Mouse (Mus musculus) forebrain, embryonic 15.5 days (tissue): ENCODE measurements around the gene Nsg1. TPM values are rescaled to one million over a fixed set of nuclear protein-coding genes. Genes with fewer than 3 reads are reported as not detected.

Experiments
- ATAC-seq: fragments of 200-750 bp; cut with Nextera tagmentation; replicated peaks from 2 replicates; pipeline ENCODE4 v1.8.0; 2017; ENCODE audit warnings: mild to moderate bottlenecking, moderate TSS enrichment, moderate library complexity
- H3K27ac ChIP-seq: fragments of 300-500 bp; sonication (generic); replicated peaks from 2 replicates; pipeline ENCODE4 v1.5.1; 2015; ENCODE audit warnings: mild to moderate bottlenecking, inconsistent platforms
- H3K27me3 ChIP-seq: fragments of 300-500 bp; sonication (generic); 2 replicates; pipeline ENCODE4 v1.6.1; 2015; ENCODE audit warnings: inconsistent platforms
- H3K36me3 ChIP-seq: fragments of 300-500 bp; sonication (generic); 2 replicates; pipeline ENCODE4 v1.6.1; 2015; ENCODE audit warnings: mild to moderate bottlenecking, inconsistent platforms
- H3K4me1 ChIP-seq: fragments of 300-500 bp; sonication (generic); 2 replicates; pipeline ENCODE4 v1.6.1; 2015; ENCODE audit warnings: inconsistent platforms
- H3K4me2 ChIP-seq: fragments of 300-500 bp; sonication (generic); replicated peaks from 2 replicates; pipeline ENCODE4 v1.6.1; 2015; ENCODE audit warnings: mild to moderate bottlenecking, inconsistent platforms
- H3K4me3 ChIP-seq: fragments of 300-500 bp; sonication (generic); 2 replicates; pipeline ENCODE4 v1.5.1; 2015; ENCODE audit warnings: mild to moderate bottlenecking, inconsistent platforms
- H3K9ac ChIP-seq: fragments of 300-500 bp; sonication (generic); replicated peaks from 2 replicates; pipeline ENCODE4 v1.6.1; 2015; ENCODE audit warnings: mild to moderate bottlenecking, inconsistent platforms
- H3K9me3 ChIP-seq: fragments of 300-500 bp; sonication (generic); 2 replicates; pipeline ENCODE4 v1.6.1; 2016; ENCODE audit warnings: inconsistent platforms
- WGBS: fragments of 180-500 bp; shearing (Covaris S2); methylation state at CpG from one replicate; pipeline ENCODE4 v1.1.7; 2015; ENCODE audit warnings: mixed read lengths; 5-methylcytosine and 5-hydroxymethylcytosine counted together
- polyA plus RNA-seq: library from polyadenylated mRNA; unstranded; fragments of >200 nt; fragmentation: Nextera tagmentation; extraction: Ambion mirVana; gene quantifications from 2 replicates; pipeline ENCODE4 v1.2.1, GENCODE M21; 2015

Gene Nsg1
- polyA plus RNA-seq, 1 experiment from 2014 or later = 1,219 TPM

GRCm38 (mm10) chr5:38129339-38129738, 30.4 kb downstream of the Nsg1 start:
- H3K4me1 ChIP-seq = no peaks in the 10 kb centered on the region
- H3K9ac ChIP-seq = no peak overlapping the region
- H3K36me3 ChIP-seq = 0 out of 2 replicates have a peak, but pooled peaks cover 2% of the 10 kb centered on the region
- no peak overlapping the region for H3K4me3 ChIP-seq
- 97% methylated on average over 2 of the region's 2 CpGs for WGBS
- no peaks in the 10 kb centered on the region for H3K27me3 ChIP-seq
- no peaks in the 10 kb centered on the region for H3K9me3 ChIP-seq
- H3K4me2 ChIP-seq = no peak overlapping the region
- no peak for ATAC-seq
- H3K27ac ChIP-seq = no peak overlapping the region

GRCm38 (mm10) chr5:38126519-38127306, 33.0 kb downstream of the Nsg1 start:
- Histone ChIP-seq H3K4me3 (no peak overlapping the region), H3K27me3 (no peaks in the 10 kb centered on the region), H3K9me3 (no peaks in the 10 kb centered on the region), H3K4me2 (no peak overlapping the region), H3K36me3 (0 out of 2 replicates have a peak, but pooled peaks cover 2% of the 10 kb centered on the region), H3K9ac (no peak overlapping the region), H3K27ac (no peak overlapping the region), H3K4me1 (no peaks in the 10 kb centered on the region)
- 86% methylated on average over 13 of the region's 13 CpGs for WGBS
- 0 out of 2 replicates have a peak, but pooled peaks have one; percentile 43 for ATAC-seq

DNA sequence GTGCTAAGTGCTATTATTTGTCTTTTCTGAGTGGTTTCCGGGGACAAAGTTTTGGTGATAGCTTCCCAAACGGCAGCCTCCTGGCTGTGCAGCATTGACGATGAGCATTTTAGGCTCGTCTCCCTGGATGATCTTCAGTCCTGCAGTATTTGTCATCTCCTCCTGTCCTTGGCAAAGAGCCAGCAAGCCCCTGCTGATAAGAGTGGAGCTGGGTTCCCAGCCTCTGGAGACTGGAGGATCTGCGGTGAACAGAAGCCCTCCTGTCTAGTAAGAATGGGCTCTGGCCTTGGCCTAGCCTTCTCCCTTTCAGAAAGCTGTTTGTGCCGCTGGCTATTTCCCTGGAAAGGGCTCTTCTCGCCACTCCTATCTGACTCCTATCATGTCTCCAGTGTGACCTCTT, 38.0 kb downstream of the Nsg1 start:
- H3K9me3 ChIP-seq = no peaks in the 10 kb centered on the region
- H3K27ac ChIP-seq = no peak overlapping the region
- ATAC-seq = no peak
- no peaks in the 10 kb centered on the region for H3K27me3 ChIP-seq
- WGBS = 84% methylated on average over 7 of the region's 7 CpGs
- H3K36me3 ChIP-seq = peaks cover 12% of the 10 kb centered on the region; the same call in 1 of the 2 replicates
- H3K4me3 ChIP-seq = no peak overlapping the region
- no peaks in the 10 kb centered on the region for H3K4me1 ChIP-seq
- no peak overlapping the region for H3K9ac ChIP-seq
- H3K4me2 ChIP-seq = no peak overlapping the region

DNA sequence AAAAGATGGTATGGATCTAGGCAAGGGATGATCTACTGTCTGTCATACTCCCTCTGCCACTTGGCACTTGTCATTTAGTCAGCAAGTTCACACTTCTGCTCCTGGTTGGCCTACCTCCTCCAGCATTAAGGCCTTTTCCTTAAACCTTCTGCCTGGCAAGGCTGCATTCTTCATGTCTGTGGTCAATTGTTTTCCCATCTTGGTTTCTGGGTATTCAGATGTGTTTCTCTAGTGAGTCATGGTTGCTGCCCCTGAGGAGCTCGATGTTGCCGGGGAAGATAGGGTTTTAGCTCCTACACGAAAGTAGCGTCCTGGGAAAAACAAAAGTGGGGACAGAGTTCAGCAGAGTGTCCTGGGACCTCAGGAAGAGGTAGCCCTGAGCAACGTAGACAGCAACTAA, 40.4 kb downstream of the Nsg1 start:
- Histone ChIP-seq H3K9me3 (no peaks in the 10 kb centered on the region), H3K27ac (no peak overlapping the region), H3K4me2 (no peak overlapping the region), H3K4me3 (no peak overlapping the region), H3K27me3 (no peaks in the 10 kb centered on the region), H3K9ac (no peak overlapping the region), H3K4me1 (no peaks in the 10 kb centered on the region), H3K36me3 (peaks cover 19% of the 10 kb centered on the region; the same call in 1 of the 2 replicates)
- WGBS = 94% methylated on average over 5 of the region's 5 CpGs
- ATAC-seq = no peak

DNA sequence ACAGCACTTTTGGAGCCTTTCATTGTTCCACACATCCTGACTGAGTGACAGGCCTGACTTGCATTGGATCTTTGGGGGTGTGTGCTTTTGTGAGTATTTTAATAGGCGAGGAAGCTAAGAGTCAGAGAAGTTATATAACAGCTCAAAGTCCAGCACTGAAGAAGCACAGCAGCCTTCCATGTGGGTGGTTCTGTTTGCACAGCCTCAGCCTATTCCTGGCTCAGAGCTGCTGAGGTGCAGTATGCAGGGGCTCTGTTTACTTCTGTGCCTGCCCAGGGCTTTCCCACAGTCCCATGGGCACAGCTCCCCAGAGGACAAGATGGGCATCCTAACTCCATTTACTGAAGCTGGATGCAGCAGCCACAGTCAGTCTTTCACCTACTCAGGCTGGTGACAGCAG, 42.7 kb downstream of the Nsg1 start:
- 79% methylated on average over 1 of the region's 1 CpGs for WGBS
- Histone ChIP-seq H3K9me3 (no peaks in the 10 kb centered on the region), H3K4me3 (no peak overlapping the region), H3K4me1 (no peaks in the 10 kb centered on the region), H3K9ac (no peak overlapping the region), H3K36me3 (peaks cover 19% of the 10 kb centered on the region; the same call in 1 of the 2 replicates), H3K27me3 (no peaks in the 10 kb centered on the region), H3K4me2 (no peak overlapping the region), H3K27ac (no peak overlapping the region)
- ATAC-seq = no peak

DNA sequence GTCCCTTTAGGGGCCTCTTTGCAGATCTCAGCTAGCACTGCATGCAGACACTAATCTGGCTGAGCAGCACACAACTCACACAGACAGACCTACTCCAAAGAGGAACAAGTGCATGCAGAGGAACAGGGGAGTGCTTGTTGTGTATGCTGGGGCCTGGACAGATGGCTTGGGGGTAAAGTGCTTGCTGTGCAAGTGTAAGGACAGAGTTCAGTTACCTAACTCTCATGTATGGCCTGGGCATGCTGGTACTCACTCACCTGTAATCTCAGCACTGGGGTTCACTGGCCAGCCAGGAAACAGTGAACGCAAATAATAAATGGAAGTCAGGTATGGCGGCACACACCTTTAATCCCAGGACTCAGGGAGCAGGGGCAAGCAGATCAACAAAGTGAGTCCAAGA, 45.2 kb downstream of the Nsg1 start:
- Histone ChIP-seq H3K27ac (no peak overlapping the region), H3K4me2 (no peak overlapping the region), H3K9me3 (no peaks in the 10 kb centered on the region), H3K4me1 (no peaks in the 10 kb centered on the region), H3K4me3 (no peak overlapping the region), H3K36me3 (peaks cover 19% of the 10 kb centered on the region; the same call in 1 of the 2 replicates), H3K27me3 (no peaks in the 10 kb centered on the region), H3K9ac (no peak overlapping the region)
- no peak for ATAC-seq
- 98% methylated on average over 2 of the region's 2 CpGs for WGBS

DNA sequence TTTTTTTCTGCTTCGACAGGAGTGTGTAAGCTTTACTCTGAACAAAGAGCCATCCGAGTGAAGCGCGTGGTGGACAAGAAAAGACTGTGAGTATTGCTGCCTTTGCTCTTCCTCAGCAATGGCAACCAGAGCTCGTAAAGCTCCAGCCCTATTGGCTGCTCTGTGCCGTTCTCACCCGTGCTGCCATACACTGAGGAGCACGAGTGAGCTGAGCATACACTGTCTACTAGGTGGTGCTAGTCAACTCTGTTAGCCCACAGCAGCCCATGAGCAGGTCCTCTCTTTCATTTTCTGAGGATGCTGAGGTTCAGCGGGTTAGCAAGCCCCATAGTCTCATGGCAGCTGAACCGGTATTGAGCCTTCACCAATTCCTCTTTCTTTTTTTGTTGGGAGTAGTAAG, 52.9 kb downstream of the Nsg1 start:
- Histone ChIP-seq H3K27ac (no peak overlapping the region), H3K9ac (no peak overlapping the region), H3K36me3 (peaks cover 14% of the 10 kb centered on the region; the same call in 1 of the 2 replicates), H3K4me3 (no peak overlapping the region), H3K9me3 (no peaks in the 10 kb centered on the region), H3K4me1 (no peaks in the 10 kb centered on the region), H3K27me3 (no peaks in the 10 kb centered on the region), H3K4me2 (no peak overlapping the region)
- 82% methylated on average over 10 of the region's 10 CpGs for WGBS
- ATAC-seq = no peak

GRCm38 (mm10) chr5:38106080-38106697, 53.5 kb downstream of the Nsg1 start:
- Histone ChIP-seq H3K27me3 (no peaks in the 10 kb centered on the region), H3K27ac (no peak overlapping the region), H3K36me3 (peaks cover 14% of the 10 kb centered on the region; the same call in 1 of the 2 replicates), H3K4me1 (no peaks in the 10 kb centered on the region), H3K4me3 (no peak overlapping the region), H3K9ac (no peak overlapping the region), H3K4me2 (no peak overlapping the region), H3K9me3 (no peaks in the 10 kb centered on the region)
- WGBS = 93% methylated on average over 14 of the region's 14 CpGs
- ATAC-seq = no peak

- Histone ChIP-seq H3K27me3 (no peaks in the 10 kb centered on the region), H3K9ac (no peak overlapping the region), H3K4me1 (no peaks in the 10 kb centered on the region), H3K9me3 (no peaks in the 10 kb centered on the region), H3K27ac (no peak overlapping the region), H3K4me3 (no peak overlapping the region), H3K4me2 (no peak overlapping the region), H3K36me3 (peaks cover 14% of the 10 kb centered on the region; the same call in 1 of the 2 replicates)
- 86% methylated on average over 2 of the region's 2 CpGs for WGBS
- no peak for ATAC-seq
Measured at GRCm38 (mm10) chr5:38102945-38103344, 56.8 kb downstream of the Nsg1 start.

DNA sequence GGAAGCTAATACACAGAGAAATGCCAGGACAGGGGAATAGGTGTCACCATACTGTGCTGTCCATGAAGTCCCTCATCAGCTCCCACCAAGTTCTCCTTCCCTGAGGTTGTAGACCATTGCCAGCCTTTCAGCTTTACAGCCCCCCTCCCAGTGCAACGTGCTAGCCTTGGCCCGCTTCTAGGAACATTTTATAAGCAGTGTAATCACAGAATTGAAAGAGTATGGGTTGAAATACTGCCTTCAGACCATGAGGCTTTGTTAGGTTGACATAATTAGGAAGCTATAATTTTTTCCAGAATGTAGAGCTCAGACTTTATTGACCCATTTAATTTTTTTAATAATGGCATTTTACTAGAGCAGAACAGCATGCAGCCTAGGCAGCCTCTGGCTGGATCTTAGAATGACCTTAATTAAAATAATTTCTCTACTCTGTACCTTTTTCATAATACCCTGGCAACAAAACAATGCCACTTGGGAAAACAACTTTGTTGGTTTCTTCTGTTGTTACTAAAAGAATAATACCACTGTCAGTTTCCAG, 60.5 kb downstream of the Nsg1 start:
- ATAC-seq = no peak
- no peak overlapping the region for H3K4me2 ChIP-seq
- no peaks in the 10 kb centered on the region for H3K9me3 ChIP-seq
- no peak overlapping the region for H3K4me3 ChIP-seq
- H3K9ac ChIP-seq = no peak overlapping the region
- 62% methylated on average over 2 of the region's 2 CpGs for WGBS
- no peak overlapping the region for H3K27ac ChIP-seq
- no peaks in the 10 kb centered on the region for H3K27me3 ChIP-seq
- no peaks in the 10 kb centered on the region for H3K4me1 ChIP-seq
- no peaks in the 10 kb centered on the region for H3K36me3 ChIP-seq

GRCm38 (mm10) chr5:38097501-38098093, 62.1 kb downstream of the Nsg1 start:
- Histone ChIP-seq H3K9me3 (no peaks in the 10 kb centered on the region), H3K4me3 (no peak overlapping the region), H3K27ac (no peak overlapping the region), H3K27me3 (no peaks in the 10 kb centered on the region), H3K4me2 (no peak overlapping the region), H3K4me1 (no peaks in the 10 kb centered on the region), H3K9ac (no peak overlapping the region), H3K36me3 (no peaks in the 10 kb centered on the region)
- 68% methylated on average over 4 of the region's 4 CpGs for WGBS
- ATAC-seq = peak; percentile 43; the same call in 1 of the 2 replicates

DNA sequence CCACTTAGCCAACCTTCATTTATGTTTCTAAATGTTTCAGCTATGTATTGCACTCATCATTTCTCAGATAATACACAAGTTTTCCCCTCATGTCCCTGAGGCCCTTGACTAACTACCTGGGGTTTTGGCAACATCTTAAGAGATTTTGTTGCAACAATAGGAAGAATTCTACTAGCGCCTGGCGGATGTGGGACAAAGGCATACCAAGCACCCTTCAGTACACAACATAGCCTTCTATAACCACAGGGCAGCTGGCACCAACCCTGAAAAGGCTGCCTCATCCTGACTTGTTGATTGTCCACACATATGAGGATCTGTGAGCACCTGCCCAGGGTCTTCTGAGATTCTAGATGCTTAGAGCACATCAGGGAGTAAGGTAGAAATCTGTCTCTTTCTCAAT, 65.4 kb downstream of the Nsg1 start:
- Histone ChIP-seq H3K9me3 (no peaks in the 10 kb centered on the region), H3K27ac (no peak overlapping the region), H3K4me2 (no peak overlapping the region), H3K9ac (no peak overlapping the region), H3K27me3 (no peaks in the 10 kb centered on the region), H3K36me3 (no peaks in the 10 kb centered on the region), H3K4me3 (no peak overlapping the region), H3K4me1 (peaks cover 11% of the 10 kb centered on the region; the same call in 1 of the 2 replicates)
- ATAC-seq = no peak
- 94% methylated on average over 2 of the region's 2 CpGs for WGBS
